Mouse (Mus musculus) liver, embryonic 16.5 days (tissue): ENCODE data around the gene Fgf18. TPM values are rescaled to one million over a fixed set of nuclear protein-coding genes. Genes with fewer than 3 reads are reported as not detected.

Source experiments
- ATAC-seq: fragments of 200-750 bp; cut with Nextera tagmentation; 2 replicates; pipeline ENCODE4 v1.8.0; 2017; ENCODE audit warnings: low read depth, mild to moderate bottlenecking, moderate number of reproducible peaks, moderate library complexity
- H3K27ac ChIP-seq: fragments of 300-500 bp; sonication (generic); 2 replicates; pipeline ENCODE4 v1.5.1; 2014; ENCODE audit warnings: mild to moderate bottlenecking, low read length
- H3K27me3 ChIP-seq: fragments of 300-500 bp; sonication (generic); 2 replicates; pipeline ENCODE4 v1.6.1; 2014; ENCODE audit warnings: low read depth, low read length, mixed read lengths; ENCODE audit not compliant: control insufficient read depth, insufficient read depth
- H3K36me3 ChIP-seq: fragments of 300-500 bp; sonication (generic); 2 replicates; pipeline ENCODE4 v1.6.1; 2014; ENCODE audit warnings: mild to moderate bottlenecking; ENCODE audit not compliant: control insufficient read depth, insufficient read depth
- H3K4me1 ChIP-seq: fragments of 300-500 bp; sonication (generic); 2 replicates; pipeline ENCODE4 v1.6.1; 2014; ENCODE audit warnings: low read depth, low read length, mixed read lengths; ENCODE audit not compliant: control insufficient read depth
- H3K4me2 ChIP-seq: fragments of 300-500 bp; sonication (generic); 2 replicates; pipeline ENCODE4 v1.6.1; 2014; ENCODE audit warnings: low read depth, low read length, mixed read lengths
- H3K4me3 ChIP-seq: fragments of 300-500 bp; sonication (generic); 2 replicates; pipeline ENCODE4 v1.5.1; 2014; ENCODE audit warnings: low read depth, mild to moderate bottlenecking, low read length
- H3K9ac ChIP-seq: fragments of 300-500 bp; sonication (generic); 2 replicates; pipeline ENCODE4 v1.6.1; 2014; ENCODE audit warnings: low read depth, low read length
- H3K9me3 ChIP-seq: fragments of 300-500 bp; sonication (generic); replicated peaks from 2 replicates; pipeline ENCODE4 v1.6.1; 2016; ENCODE audit warnings: low read length; ENCODE audit not compliant: control insufficient read depth
- WGBS: fragments of 180-500 bp; shearing (Covaris S2); extraction: QIAGEN DNeasy Blood & Tissue Kit; methylation state at CpG from one replicate; pipeline ENCODE4 v1.1.7; 2014; ENCODE audit not compliant: insufficient replicate concordance; 5-methylcytosine and 5-hydroxymethylcytosine counted together
- polyA plus RNA-seq: library from polyadenylated mRNA; unstranded; fragments of >200 nt; fragmentation: Nextera tagmentation; extraction: Ambion mirVana; gene quantifications from 2 replicates; pipeline ENCODE4 v1.2.1, GENCODE M21; 2015

The Fgf18 gene
- polyA plus RNA-seq, 1 experiment from 2014 or later, result 0.15 TPM

DNA sequence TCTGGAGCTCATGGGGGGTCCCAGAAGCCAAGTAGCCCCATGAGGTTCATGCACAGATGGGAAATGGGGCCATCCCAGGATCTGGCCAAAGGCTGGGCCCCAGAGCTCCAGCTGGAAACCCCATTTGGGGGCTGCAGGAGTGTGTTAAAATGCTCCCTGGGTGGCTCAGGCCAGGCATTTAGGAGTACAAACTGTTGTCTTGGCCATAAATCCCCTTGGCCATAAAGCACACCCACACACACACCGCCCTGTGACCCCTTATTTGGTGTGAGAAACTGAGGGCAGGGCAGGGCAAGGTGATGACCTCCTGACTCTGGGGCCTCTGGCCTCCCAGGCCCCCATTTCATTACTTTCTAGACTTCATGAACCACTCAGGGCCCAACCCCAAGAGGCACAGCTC lies 61.2 kb downstream of the Fgf18 start:
- no peaks in the 10 kb centered on the region for H3K9me3 ChIP-seq
- H3K4me3 ChIP-seq, result no peak overlapping the region
- no peak overlapping the region for H3K9ac ChIP-seq
- H3K27ac ChIP-seq, result no peak overlapping the region
- 43% methylated on average over 1 of the region's 1 CpGs for WGBS
- H3K4me2 ChIP-seq, result no peak overlapping the region
- no peaks in the 10 kb centered on the region for H3K27me3 ChIP-seq
- no peaks in the 10 kb centered on the region for H3K36me3 ChIP-seq
- ATAC-seq, result no peak
- H3K4me1 ChIP-seq, result no peaks in the 10 kb centered on the region

GRCm38 (mm10) chr11:33085514-33085913 lies 61.7 kb downstream of the Fgf18 start:
- no peaks in the 10 kb centered on the region for H3K4me1 ChIP-seq
- H3K4me2 ChIP-seq, result no peak overlapping the region
- H3K9ac ChIP-seq, result no peak overlapping the region
- H3K27ac ChIP-seq, result no peak overlapping the region
- no peaks in the 10 kb centered on the region for H3K36me3 ChIP-seq
- 60% methylated on average over 4 of the region's 4 CpGs for WGBS
- no peaks in the 10 kb centered on the region for H3K9me3 ChIP-seq
- ATAC-seq, result no peak
- H3K27me3 ChIP-seq, result no peaks in the 10 kb centered on the region
- no peak overlapping the region for H3K4me3 ChIP-seq

- Histone ChIP-seq H3K4me3 (no peak overlapping the region), H3K9me3 (no peaks in the 10 kb centered on the region), H3K9ac (no peak overlapping the region), H3K4me1 (no peaks in the 10 kb centered on the region), H3K4me2 (no peak overlapping the region), H3K27ac (no peak overlapping the region), H3K27me3 (no peaks in the 10 kb centered on the region), H3K36me3 (no peaks in the 10 kb centered on the region)
- whole genome bisulfite sequencing, result 69% methylated on average over 3 of the region's 3 CpGs
- no peak for ATAC-seq
Observed at GRCm38 (mm10) chr11:33085054-33085453, 62.1 kb downstream of the Fgf18 start.

GRCm38 (mm10) chr11:33084041-33084440 lies 63.2 kb downstream of the Fgf18 start:
- H3K4me3 ChIP-seq, result no peak overlapping the region
- H3K9me3 ChIP-seq, result no peaks in the 10 kb centered on the region
- no peak overlapping the region for H3K27ac ChIP-seq
- H3K4me1 ChIP-seq, result no peaks in the 10 kb centered on the region
- WGBS, result 44% methylated on average over 2 of the region's 2 CpGs
- no peaks in the 10 kb centered on the region for H3K36me3 ChIP-seq
- no peaks in the 10 kb centered on the region for H3K27me3 ChIP-seq
- no peak for ATAC-seq
- no peak overlapping the region for H3K4me2 ChIP-seq
- no peak overlapping the region for H3K9ac ChIP-seq

- Histone ChIP-seq H3K27ac (no peak overlapping the region), H3K4me1 (no peaks in the 10 kb centered on the region), H3K4me3 (no peak overlapping the region), H3K4me2 (no peak overlapping the region), H3K36me3 (no peaks in the 10 kb centered on the region), H3K9ac (no peak overlapping the region), H3K27me3 (no peaks in the 10 kb centered on the region), H3K9me3 (no peaks in the 10 kb centered on the region)
- ATAC-seq, result no peak
- 47% methylated on average over 3 of the region's 3 CpGs for WGBS
Observed at GRCm38 (mm10) chr11:33081175-33081574, 66.0 kb downstream of the Fgf18 start.

DNA sequence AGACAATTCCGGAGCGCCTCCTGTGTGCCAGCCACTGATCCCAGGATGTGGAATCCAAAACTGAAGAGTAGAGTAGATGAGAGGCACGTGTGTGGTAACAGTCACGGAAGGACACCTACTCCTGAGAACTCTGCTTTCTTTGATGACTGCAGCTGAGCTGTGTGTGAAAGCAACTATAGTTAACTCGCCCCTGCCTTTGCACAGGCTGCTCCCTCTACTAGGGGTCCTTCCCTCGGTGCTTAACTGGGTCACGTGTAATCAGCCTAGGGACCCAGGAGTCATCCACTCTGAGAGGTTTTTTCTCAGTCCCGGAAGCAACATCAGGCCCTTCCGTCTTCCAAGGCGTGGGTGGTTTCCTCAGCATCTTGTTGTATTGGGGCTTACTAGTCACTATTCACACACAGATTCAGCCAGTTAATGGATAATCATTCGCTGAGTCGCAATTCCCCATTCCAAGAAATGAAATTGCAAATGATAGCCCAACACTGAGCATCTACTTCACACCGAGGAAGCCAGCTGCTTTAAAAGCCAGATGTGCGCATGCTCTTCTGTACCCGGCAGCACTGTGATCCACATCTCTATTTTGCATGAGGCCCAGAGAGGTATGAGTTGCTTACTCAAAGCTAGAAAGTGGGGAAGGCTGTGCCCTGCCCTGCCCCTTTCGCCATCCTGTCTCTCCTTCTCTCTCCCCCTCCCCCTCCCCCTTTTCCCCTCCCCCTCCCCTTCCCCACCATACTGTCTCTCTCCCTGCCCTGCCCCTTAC lies 67.0 kb downstream of the Fgf18 start:
- WGBS, result 44% methylated on average over 16 of the region's 16 CpGs
- H3K4me3 ChIP-seq, result no peak overlapping the region

DNA sequence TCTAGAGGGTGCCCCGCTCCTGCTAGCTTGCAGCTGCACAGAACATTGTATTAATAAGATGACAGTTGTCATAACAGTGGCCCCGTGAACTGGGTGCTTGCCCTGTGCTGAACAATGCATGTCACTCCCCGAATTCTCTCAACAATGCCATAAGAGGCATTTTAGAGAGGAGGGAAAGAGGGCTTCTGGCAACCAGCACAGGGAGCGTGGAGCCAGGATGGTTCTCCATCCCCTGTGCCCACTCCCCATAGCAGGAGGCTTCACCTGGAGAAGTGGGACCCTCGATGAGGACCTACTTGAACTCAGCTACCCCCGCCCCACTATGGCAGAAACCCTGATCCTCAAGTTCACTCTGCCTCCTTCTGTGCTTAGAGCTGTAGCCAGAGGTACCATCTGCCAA lies 67.8 kb downstream of the Fgf18 start:
- Histone ChIP-seq H3K9me3 (no peaks in the 10 kb centered on the region), H3K27me3 (no peaks in the 10 kb centered on the region), H3K36me3 (no peaks in the 10 kb centered on the region), H3K4me3 (no peak overlapping the region), H3K4me2 (no peak overlapping the region), H3K9ac (no peak overlapping the region), H3K4me1 (no peaks in the 10 kb centered on the region), H3K27ac (no peak overlapping the region)
- ATAC-seq, result no peak
- 39% methylated on average over 6 of the region's 6 CpGs for WGBS

More for the DNA sequence above, 67.0 kb downstream of the Fgf18 start:
- no peaks in the 10 kb centered on the region for H3K36me3 ChIP-seq
- H3K27me3 ChIP-seq, result no peaks in the 10 kb centered on the region
- H3K4me1 ChIP-seq, result no peaks in the 10 kb centered on the region
- no peak for ATAC-seq
- no peak overlapping the region for H3K4me2 ChIP-seq
- no peak overlapping the region for H3K27ac ChIP-seq
- H3K9ac ChIP-seq, result no peak overlapping the region
- H3K9me3 ChIP-seq, result no peaks in the 10 kb centered on the region

DNA sequence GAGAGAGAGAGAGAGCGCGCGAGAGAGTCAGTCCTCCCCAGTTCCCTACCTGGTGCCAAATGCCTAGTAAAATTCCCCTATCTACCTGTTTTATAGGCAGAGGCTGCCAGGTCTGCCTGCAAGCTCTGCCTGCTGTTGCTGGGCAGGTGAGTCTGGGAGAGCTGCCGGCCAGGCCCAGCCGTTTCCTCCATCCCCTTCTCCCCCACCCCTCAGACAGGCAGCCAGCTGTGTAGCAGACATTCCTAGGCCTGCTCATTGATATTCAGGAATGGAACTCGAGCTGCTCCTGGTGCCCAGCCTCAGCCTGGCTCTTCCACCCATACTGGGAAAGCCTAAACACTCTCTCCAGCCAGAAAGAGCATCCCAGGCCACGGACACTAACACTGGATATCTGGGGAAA lies 69.2 kb downstream of the Fgf18 start:
- H3K27ac ChIP-seq, result no peak overlapping the region
- H3K4me2 ChIP-seq, result no peak overlapping the region
- no peak overlapping the region for H3K4me3 ChIP-seq
- 39% methylated on average over 7 of the region's 7 CpGs for WGBS
- no peak overlapping the region for H3K9ac ChIP-seq
- no peaks in the 10 kb centered on the region for H3K9me3 ChIP-seq
- H3K36me3 ChIP-seq, result no peaks in the 10 kb centered on the region
- ATAC-seq, result no peak
- no peaks in the 10 kb centered on the region for H3K4me1 ChIP-seq
- H3K27me3 ChIP-seq, result no peaks in the 10 kb centered on the region

DNA sequence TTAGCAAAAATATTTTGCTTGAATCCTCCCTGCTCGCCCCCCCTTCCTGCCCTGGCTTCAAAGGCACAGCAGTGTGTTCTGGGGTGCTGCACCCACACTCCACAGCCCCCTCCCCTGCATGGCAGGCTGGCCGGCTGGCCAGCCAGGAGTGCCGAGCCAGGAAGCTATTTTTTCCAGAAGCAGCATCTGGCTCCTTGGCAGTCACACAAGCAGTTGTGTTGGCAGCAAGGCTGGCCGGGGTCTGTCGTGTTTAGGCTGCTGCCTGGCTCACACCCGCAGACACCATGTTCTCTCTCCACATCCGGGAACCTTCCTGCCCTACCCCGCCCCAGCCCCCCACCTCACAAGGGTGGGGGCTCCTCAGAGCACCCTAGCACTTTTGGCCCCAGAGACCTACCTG lies 71.9 kb downstream of the Fgf18 start:
- Histone ChIP-seq H3K4me1 (no peaks in the 10 kb centered on the region), H3K27me3 (no peaks in the 10 kb centered on the region), H3K4me3 (no peak overlapping the region), H3K9ac (no peak overlapping the region), H3K27ac (no peak overlapping the region), H3K4me2 (no peak overlapping the region), H3K9me3 (no peaks in the 10 kb centered on the region), H3K36me3 (no peaks in the 10 kb centered on the region)
- no peak for ATAC-seq
- WGBS, result 34% methylated on average over 8 of the region's 8 CpGs
